Mouse (Mus musculus): ENCODE data around the gene Sntb2. TPM values are rescaled to one million over a fixed set of nuclear protein-coding genes. Genes with fewer than 3 reads are reported as not detected.

Gene Sntb2
- polyA plus RNA-seq, 1 experiment: 26.8 TPM

GRCm38 (mm10) chr8:106929921-106930320 lies 5.6 kb upstream of the Sntb2 start:
- no peak for DNase-seq (ENCODE audit: low spot score)

- no peak for DNase-seq (ENCODE audit: low spot score)
These were observed 3.0 kb upstream of the Sntb2 start for GRCm38 (mm10) chr8:106932376-106933065.

- DNase-seq (ENCODE audit: low spot score): no peak
These were observed 1.9 kb upstream of the Sntb2 start for GRCm38 (mm10) chr8:106933506-106934143.

DNA sequence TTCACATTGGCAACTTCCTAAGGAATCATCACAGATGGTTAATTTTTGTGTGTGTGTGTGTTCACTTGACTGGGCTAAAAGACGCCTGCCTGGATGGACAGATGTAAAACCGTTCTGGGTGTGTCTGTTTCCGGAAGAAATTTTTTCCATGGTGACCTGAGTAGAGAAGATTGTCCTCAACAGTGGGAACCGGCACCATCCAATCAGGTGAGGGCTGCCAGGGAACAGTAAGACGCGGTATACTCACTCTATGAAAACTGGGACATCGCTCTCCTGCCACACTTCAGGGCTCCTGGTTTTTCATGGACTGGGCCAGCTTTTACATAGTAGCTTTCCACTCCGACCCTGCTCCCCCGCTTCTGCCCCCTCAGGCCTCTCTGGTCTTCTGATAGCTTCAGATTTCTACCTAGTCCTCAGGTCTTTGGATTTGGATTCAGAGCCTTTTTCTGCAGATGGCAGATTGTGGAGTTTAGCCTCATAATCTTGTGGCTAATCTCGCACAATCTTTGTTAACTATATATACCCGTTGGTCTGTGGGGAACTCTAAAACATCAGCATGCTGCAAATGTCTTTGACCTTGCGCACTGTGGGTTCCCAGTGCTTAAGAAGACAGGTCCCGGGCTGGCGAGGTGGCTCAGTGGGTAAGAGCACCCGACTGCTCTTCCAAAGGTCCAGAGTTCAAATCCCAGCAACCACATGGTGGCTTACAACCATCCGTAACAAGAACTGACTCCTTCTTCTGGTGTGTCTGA lies 1.1 kb upstream of the Sntb2 start:
- DNase-seq (ENCODE audit: low spot score): no peak

GRCm38 (mm10) chr8:106935899-106936477 lies 438 bp downstream of the Sntb2 start:
- DNase-seq (ENCODE audit: low spot score): peak; percentile 64

- DNase-seq (ENCODE audit: low spot score): peak; percentile 40
These were observed 1.0 kb downstream of the Sntb2 start for GRCm38 (mm10) chr8:106936478-106937051.

DNA sequence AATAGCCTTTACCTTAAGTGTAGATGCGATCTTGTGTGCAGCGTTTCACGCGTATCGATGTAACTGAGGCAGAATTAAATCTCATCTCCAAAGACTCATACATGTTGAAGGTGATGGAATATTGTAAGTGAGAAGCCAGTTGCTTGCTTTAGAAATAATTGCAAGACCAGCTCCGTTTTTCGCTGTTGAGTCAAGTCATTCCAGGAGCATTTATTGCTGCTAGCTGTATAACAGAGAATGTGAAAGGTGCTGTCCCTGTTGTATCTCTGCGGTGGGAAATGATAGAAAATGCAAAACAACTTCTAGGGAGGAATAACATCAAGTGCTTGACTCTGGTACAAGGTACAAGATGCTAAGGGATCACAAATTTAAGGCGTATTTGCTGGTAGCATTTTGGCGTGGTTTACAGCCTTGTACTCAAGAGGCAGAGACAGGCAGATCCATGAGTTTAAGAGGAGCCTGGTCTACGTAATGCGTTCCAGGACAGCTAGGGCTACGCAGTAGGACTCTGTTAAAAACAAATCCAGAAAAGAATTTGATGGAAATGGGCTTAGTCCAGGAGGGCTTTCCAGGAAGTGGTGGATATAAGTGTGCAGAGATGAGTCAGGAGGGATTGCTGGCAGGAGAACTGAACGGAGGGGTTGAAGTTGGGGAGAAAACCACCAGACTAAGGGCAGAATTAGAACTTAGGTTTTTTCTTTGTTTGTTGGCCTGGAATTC lies 1.7 kb downstream of the Sntb2 start:
- no peak for DNase-seq (ENCODE audit: low spot score)

DNA sequence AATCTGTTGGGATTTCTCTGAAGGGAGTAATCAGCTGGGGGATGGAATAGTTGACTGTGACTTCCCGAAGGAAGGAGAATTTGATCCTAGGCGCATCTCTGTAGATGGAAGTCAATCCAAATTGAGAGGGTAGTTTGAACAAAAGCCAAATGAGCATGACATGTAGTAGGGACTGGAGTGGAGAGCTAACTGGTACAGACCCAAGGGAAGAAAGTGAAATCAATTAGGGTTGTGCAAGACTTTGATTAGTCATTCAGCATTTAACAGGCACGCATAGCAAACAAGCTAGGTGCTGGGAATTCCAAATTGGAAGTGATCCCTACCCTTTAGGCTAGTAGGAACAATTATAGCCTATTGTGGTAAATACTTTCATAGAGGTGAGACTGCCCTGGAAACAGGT lies 6.3 kb downstream of the Sntb2 start:
- no peak for DNase-seq (ENCODE audit: low spot score)

DNA sequence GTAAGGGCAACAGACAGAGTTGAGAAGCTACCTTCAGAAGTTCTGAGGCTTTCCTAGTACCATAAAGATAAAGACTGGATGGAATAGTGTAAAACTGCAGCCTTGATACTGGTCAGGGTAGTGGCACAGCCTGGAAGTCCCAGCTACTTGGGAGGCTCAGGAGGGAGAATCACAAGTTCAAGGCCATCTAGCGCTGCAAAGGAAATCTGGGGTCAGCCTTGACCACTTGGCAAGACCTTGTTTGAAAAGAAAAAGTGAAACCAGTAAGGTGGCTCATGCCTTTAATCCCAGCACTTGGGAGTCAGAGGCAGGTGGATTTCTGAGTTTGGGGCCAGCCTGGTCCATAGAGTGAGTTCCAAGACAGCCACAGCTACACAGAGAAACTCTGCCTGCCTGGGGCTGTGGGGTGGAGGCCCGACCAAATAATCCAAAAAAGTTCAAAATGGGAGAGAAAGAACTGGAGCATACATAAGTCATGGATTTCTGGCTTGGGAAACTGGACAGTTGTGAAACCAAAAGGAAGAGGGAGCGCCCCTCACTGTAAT lies 8.4 kb downstream of the Sntb2 start:
- no peak for DNase-seq (ENCODE audit: low spot score)

DNA sequence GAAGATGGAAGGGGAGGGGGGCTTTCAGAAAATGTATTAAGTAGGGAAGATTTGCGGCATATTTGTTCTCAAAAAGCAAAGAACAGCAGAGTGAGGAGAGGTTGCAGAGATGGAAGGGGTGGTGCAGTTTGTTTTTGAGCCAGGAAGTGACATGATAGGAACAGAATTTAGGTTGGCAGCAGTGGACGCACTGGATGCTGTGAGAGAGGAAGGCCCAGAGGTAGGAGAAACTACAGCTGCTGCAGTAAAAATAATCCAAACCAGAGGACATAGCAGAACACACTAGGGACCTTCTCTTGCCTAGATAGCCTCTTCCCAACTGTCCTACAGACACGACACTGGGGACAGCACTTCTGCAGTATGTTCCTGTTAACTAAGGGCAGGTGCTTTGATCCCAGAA lies 9.2 kb downstream of the Sntb2 start:
- no peak for DNase-seq (ENCODE audit: low spot score)

- DNase-seq (ENCODE audit: low spot score): no peak
These were observed 13.2 kb downstream of the Sntb2 start for GRCm38 (mm10) chr8:106948678-106949243.

GRCm38 (mm10) chr8:106951707-106952106 lies 16.2 kb downstream of the Sntb2 start:
- no peak for DNase-seq (ENCODE audit: low spot score)

GRCm38 (mm10) chr8:106953571-106953970 lies 18.0 kb downstream of the Sntb2 start:
- no peak for DNase-seq (ENCODE audit: low spot score)

DNA sequence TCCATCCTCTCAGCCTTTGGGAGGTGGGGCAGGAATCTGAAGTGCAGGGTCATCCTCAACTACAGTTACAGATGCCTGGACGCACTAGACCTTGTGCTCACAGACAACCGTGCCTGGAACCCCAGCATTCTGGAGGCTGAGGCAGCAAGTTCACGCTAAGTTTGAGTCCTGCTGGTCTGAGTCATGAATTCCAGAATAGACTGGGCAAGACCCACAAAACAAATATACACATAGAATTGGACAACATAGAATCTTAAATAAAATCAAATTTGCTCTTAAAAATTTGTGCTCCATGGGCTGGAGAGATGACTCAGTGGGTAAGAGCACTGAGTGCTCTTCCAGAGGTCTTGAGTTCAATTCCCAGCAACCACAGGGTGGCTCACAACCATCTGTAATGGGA lies 21.5 kb downstream of the Sntb2 start:
- no peak for DNase-seq (ENCODE audit: low spot score)

- no peak for DNase-seq (ENCODE audit: low spot score)
These were observed 22.7 kb downstream of the Sntb2 start for GRCm38 (mm10) chr8:106958212-106958611.

GRCm38 (mm10) chr8:106959626-106960025 lies 24.1 kb downstream of the Sntb2 start:
- DNase-seq (ENCODE audit: low spot score): no peak

GRCm38 (mm10) chr8:106962322-106962721 lies 26.8 kb downstream of the Sntb2 start:
- no peak for DNase-seq (ENCODE audit: low spot score)

DNA sequence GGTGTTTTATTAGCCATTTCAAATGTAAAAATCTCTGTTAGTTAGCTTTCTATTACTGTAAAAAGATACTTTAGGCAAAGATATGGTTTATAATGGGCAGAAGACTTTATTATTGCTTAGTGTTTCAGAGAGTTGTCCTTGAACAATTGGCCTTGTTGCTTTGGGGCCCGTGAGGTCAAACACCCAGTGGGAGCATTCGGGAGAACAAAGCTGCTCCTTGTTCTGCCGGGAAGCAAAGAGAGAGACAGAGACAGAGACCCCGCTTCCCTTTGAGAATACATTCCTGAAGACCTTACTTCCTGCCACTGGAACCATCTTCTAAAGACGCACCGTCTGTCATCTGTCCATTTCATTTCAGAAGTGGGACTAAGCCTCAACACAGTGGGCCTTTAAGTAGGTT lies 27.8 kb downstream of the Sntb2 start:
- no peak for DNase-seq (ENCODE audit: low spot score)

- no peak for DNase-seq (ENCODE audit: low spot score)
These were observed 29.0 kb downstream of the Sntb2 start for GRCm38 (mm10) chr8:106964573-106964972.

GRCm38 (mm10) chr8:106969964-106970363 lies 34.4 kb downstream of the Sntb2 start:
- DNase-seq (ENCODE audit: low spot score): no peak

DNA sequence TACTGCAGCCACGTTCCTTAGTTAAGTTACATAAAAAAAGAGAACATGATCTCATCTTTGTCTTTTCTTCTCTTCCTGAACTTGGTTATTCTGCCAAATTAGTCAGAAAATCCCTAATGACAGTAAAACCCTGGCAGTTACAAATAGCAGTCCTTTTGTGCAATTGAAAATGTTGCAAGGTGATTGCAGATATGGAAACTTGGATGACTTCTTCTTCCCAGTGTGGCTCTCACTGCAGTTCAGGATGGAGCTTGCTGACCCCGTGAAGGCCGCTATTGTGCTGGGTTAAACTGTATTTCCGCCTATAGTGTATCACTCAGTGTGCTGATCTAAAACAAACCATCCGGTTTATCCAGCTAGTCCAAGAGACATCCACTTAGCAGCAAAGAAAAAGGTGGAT lies 36.4 kb downstream of the Sntb2 start:
- DNase-seq (ENCODE audit: low spot score): no peak
